Mouse (Mus musculus) midbrain, embryonic 11.5 days (tissue): ENCODE measurements around the gene Gm26897. TPM values are rescaled to one million over a fixed set of nuclear protein-coding genes. Genes with fewer than 3 reads are reported as not detected.

ENCODE experiments used
- ATAC-seq: fragments of 200-750 bp; cut with Nextera tagmentation; 2 replicates; pipeline ENCODE4 v1.8.0; 2017; ENCODE audit warnings: moderate TSS enrichment, moderate library complexity; ENCODE audit not compliant: low FRiP score
- DNase-seq: peaks from one replicate; pipeline ENCODE4 v3.0.0; 2015; ENCODE audit warnings: low spot score; ENCODE audit errors: missing footprints
- H3K27ac ChIP-seq: fragments of 300-500 bp; sonication (generic); 2 replicates; pipeline ENCODE4 v1.5.1; 2014; ENCODE audit warnings: low read depth, low read length
- H3K27me3 ChIP-seq: fragments of 300-500 bp; sonication (generic); 2 replicates; pipeline ENCODE4 v1.6.1; 2014; ENCODE audit warnings: mild to moderate bottlenecking, low read length, moderate library complexity, mixed read lengths; ENCODE audit not compliant: control insufficient read depth, insufficient read depth
- H3K36me3 ChIP-seq: fragments of 300-500 bp; sonication (generic); 2 replicates; pipeline ENCODE4 v1.6.1; 2014; ENCODE audit warnings: mild to moderate bottlenecking, low read length, moderate library complexity, mixed read lengths; ENCODE audit not compliant: control insufficient read depth, insufficient read depth
- H3K4me1 ChIP-seq: fragments of 300-500 bp; sonication (generic); 2 replicates; pipeline ENCODE4 v1.6.1; 2014; ENCODE audit warnings: low read length; ENCODE audit not compliant: control insufficient read depth, insufficient read depth
- H3K4me2 ChIP-seq: fragments of 300-500 bp; sonication (generic); 2 replicates; pipeline ENCODE4 v1.6.1; 2014; ENCODE audit warnings: mild to moderate bottlenecking, moderate library complexity
- H3K4me3 ChIP-seq: fragments of 300-500 bp; sonication (generic); 2 replicates; pipeline ENCODE4 v1.5.1; 2014; ENCODE audit warnings: low read depth, low read length
- H3K9ac ChIP-seq: fragments of 300-500 bp; sonication (generic); 2 replicates; pipeline ENCODE4 v1.6.1; 2014; ENCODE audit warnings: low read length
- H3K9me3 ChIP-seq: fragments of 300-500 bp; sonication (generic); 2 replicates; pipeline ENCODE4 v1.6.1; 2016; ENCODE audit warnings: low read length; ENCODE audit not compliant: control insufficient read depth
- WGBS: fragments of 180-500 bp; shearing (Covaris S2); extraction: QIAGEN DNeasy Blood & Tissue Kit; methylation state at CpG from one replicate; pipeline ENCODE4 v1.1.7; 2014; 5-methylcytosine and 5-hydroxymethylcytosine counted together
- polyA plus RNA-seq: library from polyadenylated mRNA; unstranded; fragments of >200 nt; fragmentation: Nextera tagmentation; extraction: Ambion mirVana; gene quantifications from 2 replicates; pipeline ENCODE4 v1.2.1, GENCODE M21; 2014

Gene Gm26897
- polyA plus RNA-seq, 1 experiment from 2014 or later: not detected

GRCm38 (mm10) chr5:111740384-111741275 is 6.9 kb downstream of the Gm26897 start:
- Histone ChIP-seq H3K36me3 (no peaks in the 10 kb centered on the region), H3K4me2 (no peak overlapping the region), H3K27ac (no peak overlapping the region), H3K9ac (peak overlapping the region; percentile 27; the same call in 1 of the 2 replicates), H3K4me3 (no peak overlapping the region), H3K9me3 (no peaks in the 10 kb centered on the region), H3K27me3 (peaks cover 28% of the 10 kb centered on the region), H3K4me1 (peaks cover 23% of the 10 kb centered on the region)
- ATAC-seq (peak; percentile 51), DNase-seq (peak; percentile 86)
- 15% methylated on average over 16 of the region's 16 CpGs for WGBS

DNA sequence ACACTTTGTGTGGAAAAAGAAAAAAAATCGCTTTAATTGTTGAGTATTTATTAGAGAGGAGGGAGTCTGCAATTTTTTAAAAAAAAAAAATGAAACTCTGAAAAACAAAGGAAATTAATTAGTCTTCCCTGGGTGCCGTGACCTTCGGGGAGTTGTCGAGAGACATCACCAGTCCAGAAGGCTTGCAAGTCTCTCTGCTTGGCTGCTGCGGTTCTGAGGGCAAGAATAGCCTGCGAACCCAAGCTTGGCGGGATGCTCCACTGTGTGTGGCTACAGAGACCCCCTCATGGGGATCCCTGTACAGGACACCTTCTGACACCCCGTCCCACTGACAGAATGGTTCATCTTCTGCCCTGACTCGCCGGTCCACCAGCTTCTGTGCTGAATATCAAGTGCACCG is 7.6 kb downstream of the Gm26897 start:
- H3K36me3 ChIP-seq: 0 out of 2 replicates have a peak, but pooled peaks cover 2% of the 10 kb centered on the region
- no peak overlapping the region for H3K4me3 ChIP-seq
- DNase-seq (peak; percentile 80), ATAC-seq (0 out of 2 replicates have a peak, but pooled peaks have one; percentile 12)
- H3K4me2 ChIP-seq: no peak overlapping the region
- no peaks in the 10 kb centered on the region for H3K9me3 ChIP-seq
- WGBS: 5% methylated on average over 11 of the region's 11 CpGs
- H3K4me1 ChIP-seq: peaks cover 23% of the 10 kb centered on the region
- no peak overlapping the region for H3K27ac ChIP-seq
- H3K27me3 ChIP-seq: peaks cover 28% of the 10 kb centered on the region
- peak overlapping the region; percentile 27; the same call in 1 of the 2 replicates for H3K9ac ChIP-seq

GRCm38 (mm10) chr5:111742290-111742898 is 8.7 kb downstream of the Gm26897 start:
- peaks cover 28% of the 10 kb centered on the region for H3K27me3 ChIP-seq
- H3K4me2 ChIP-seq: no peak overlapping the region; the same call in 1 of the 2 replicates
- peak overlapping the region; percentile 32; the same call in 1 of the 2 replicates for H3K27ac ChIP-seq
- H3K4me1 ChIP-seq: peaks cover 23% of the 10 kb centered on the region
- H3K4me3 ChIP-seq: no peak overlapping the region
- 12% methylated on average over 13 of the region's 13 CpGs for WGBS
- no peaks in the 10 kb centered on the region for H3K9me3 ChIP-seq
- 0 out of 2 replicates have a peak, but pooled peaks cover 2% of the 10 kb centered on the region for H3K36me3 ChIP-seq
- peak overlapping the region; percentile 33 for H3K9ac ChIP-seq
- ATAC-seq: peak; percentile 31; the same call in 1 of the 2 replicates
- DNase-seq: peak; percentile 86

DNA sequence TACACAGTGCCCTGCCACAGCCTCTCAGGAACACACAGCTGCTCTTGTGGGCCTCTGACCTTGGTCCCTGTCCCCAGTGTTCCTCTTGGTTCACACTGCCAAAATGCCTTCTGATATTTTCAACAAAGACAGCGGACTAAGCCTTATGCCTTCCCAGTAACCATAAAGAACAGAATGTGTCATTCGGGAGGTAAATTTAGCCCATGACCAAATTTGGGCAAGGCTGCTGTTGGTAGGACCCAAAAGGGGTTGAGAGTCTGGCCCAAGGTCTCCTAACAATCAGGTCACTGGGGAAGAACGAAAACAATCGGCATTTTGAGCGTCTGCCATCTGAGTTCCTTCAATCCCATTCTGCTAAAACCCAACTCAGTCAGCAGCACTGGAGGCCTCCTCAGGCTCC is 15.9 kb downstream of the Gm26897 start:
- no peak for ATAC-seq
- Histone ChIP-seq H3K9me3 (no peaks in the 10 kb centered on the region), H3K36me3 (0 out of 2 replicates have a peak, but pooled peaks cover 2% of the 10 kb centered on the region), H3K27me3 (peaks cover 1% of the 10 kb centered on the region; the same call in 1 of the 2 replicates), H3K9ac (no peak overlapping the region), H3K27ac (no peak overlapping the region; the same call in 1 of the 2 replicates), H3K4me3 (no peak overlapping the region), H3K4me2 (no peak overlapping the region), H3K4me1 (peaks cover 5% of the 10 kb centered on the region)
- 86% methylated on average over 5 of the region's 5 CpGs for WGBS
- DNase-seq: no peak

- WGBS: 87% methylated on average over 13 of the region's 13 CpGs
- Histone ChIP-seq H3K4me3 (no peak overlapping the region), H3K4me1 (peaks cover 8% of the 10 kb centered on the region), H3K9me3 (no peaks in the 10 kb centered on the region), H3K4me2 (no peak overlapping the region), H3K27me3 (no peaks in the 10 kb centered on the region; the same call in 1 of the 2 replicates), H3K27ac (no peak overlapping the region), H3K9ac (no peak overlapping the region), H3K36me3 (0 out of 2 replicates have a peak, but pooled peaks cover 2% of the 10 kb centered on the region)
- no peak for ATAC-seq
- no peak for DNase-seq
Measured at GRCm38 (mm10) chr5:111750092-111750491, 16.4 kb downstream of the Gm26897 start.

DNA sequence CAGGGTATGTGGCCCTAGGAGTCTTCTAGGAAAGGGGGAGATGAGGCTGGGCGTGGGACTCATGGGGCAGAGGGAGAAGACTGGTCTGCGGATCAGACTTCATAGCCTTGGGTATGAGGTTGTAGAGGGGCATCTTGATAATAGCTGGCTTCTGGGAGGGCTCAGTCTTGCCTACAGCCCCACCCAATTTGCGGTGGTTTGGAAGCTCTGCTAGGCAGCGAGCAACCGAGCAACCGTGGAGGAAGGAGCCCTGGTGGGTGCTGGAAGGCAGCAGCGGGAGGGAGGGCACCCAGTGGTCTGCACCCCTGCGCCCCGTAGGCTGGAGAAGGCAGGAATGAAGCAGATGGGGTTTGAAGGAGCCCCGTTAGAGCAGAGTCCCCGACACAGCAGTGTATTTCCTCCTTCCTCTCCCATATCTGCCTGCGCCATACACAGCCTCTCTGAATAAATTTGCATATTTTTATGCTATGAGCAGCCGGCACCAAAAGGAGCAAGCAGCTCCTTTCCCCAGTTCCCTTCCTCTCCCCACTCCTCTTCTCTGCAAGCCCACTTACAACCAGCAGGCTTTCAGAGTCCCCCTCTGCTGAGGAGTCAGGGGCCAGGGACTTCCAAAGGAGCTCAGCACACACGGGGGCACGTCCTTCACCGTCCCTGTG is 20.9 kb downstream of the Gm26897 start:
- Histone ChIP-seq H3K9me3 (no peaks in the 10 kb centered on the region; the same call in 1 of the 2 replicates), H3K27ac (peak overlapping the region; percentile 86), H3K36me3 (no peaks in the 10 kb centered on the region), H3K9ac (peak overlapping the region; percentile 59), H3K4me1 (peaks cover 12% of the 10 kb centered on the region), H3K4me2 (peak overlapping the region; percentile 47), H3K4me3 (peak overlapping the region; percentile 9; the same call in 1 of the 2 replicates), H3K27me3 (no peaks in the 10 kb centered on the region)
- 25% methylated on average over 16 of the region's 16 CpGs for WGBS
- ATAC-seq (peak; percentile 68), DNase-seq (peak; percentile 92)

- ATAC-seq (peak; percentile 93), DNase-seq (peak; percentile 98)
- WGBS: 4% methylated on average over 5 of the region's 5 CpGs
- Histone ChIP-seq H3K36me3 (no peaks in the 10 kb centered on the region), H3K9ac (no peak overlapping the region; the same call in 1 of the 2 replicates), H3K4me3 (no peak overlapping the region), H3K27me3 (no peaks in the 10 kb centered on the region), H3K9me3 (no peaks in the 10 kb centered on the region; the same call in 1 of the 2 replicates), H3K4me2 (peak overlapping the region; percentile 47), H3K4me1 (peaks cover 12% of the 10 kb centered on the region), H3K27ac (peak overlapping the region; percentile 86)
Measured at GRCm38 (mm10) chr5:111755330-111755729, 21.6 kb downstream of the Gm26897 start.

- no peaks in the 10 kb centered on the region; the same call in 1 of the 2 replicates for H3K9me3 ChIP-seq
- H3K27ac ChIP-seq: peak overlapping the region; percentile 90
- no peaks in the 10 kb centered on the region for H3K36me3 ChIP-seq
- no peaks in the 10 kb centered on the region; the same call in 1 of the 2 replicates for H3K27me3 ChIP-seq
- 18% methylated on average over 10 of the region's 10 CpGs for WGBS
- peak overlapping the region; percentile 55 for H3K4me2 ChIP-seq
- ATAC-seq (peak; percentile 36), DNase-seq (no peak)
- H3K4me1 ChIP-seq: peaks cover 22% of the 10 kb centered on the region
- peak overlapping the region; percentile 27 for H3K4me3 ChIP-seq
- H3K9ac ChIP-seq: peak overlapping the region; percentile 54
Measured at GRCm38 (mm10) chr5:111760721-111761480, 27.2 kb downstream of the Gm26897 start.
